Mouse (Mus musculus) forebrain, embryonic 10.5 days (tissue): ENCODE data around the gene Nyap2. TPM values are rescaled to one million over a fixed set of nuclear protein-coding genes. Genes with fewer than 3 reads are reported as not detected.

Experiments
- DNase-seq: peaks from one replicate; pipeline ENCODE4 v3.0.0-alpha.2; 2017; ENCODE audit warnings: low spot score; ENCODE audit errors: extremely low spot score
- H3K27ac ChIP-seq: fragments of 300-500 bp; sonication (generic); 2 replicates; pipeline ENCODE4 v1.5.1; 2016; ENCODE audit warnings: mild to moderate bottlenecking
- H3K27me3 ChIP-seq: fragments of 300-500 bp; sonication (generic); 2 replicates; pipeline ENCODE4 v1.6.1; 2016; ENCODE audit warnings: mild to moderate bottlenecking; ENCODE audit not compliant: poor library complexity, severe bottlenecking
- H3K36me3 ChIP-seq: fragments of 300-500 bp; sonication (generic); replicated peaks from 2 replicates; pipeline ENCODE4 v1.6.1; 2016; ENCODE audit warnings: mild to moderate bottlenecking, moderate library complexity
- H3K4me1 ChIP-seq: fragments of 300-500 bp; sonication (generic); 2 replicates; pipeline ENCODE4 v1.6.1; 2016
- H3K4me3 ChIP-seq: fragments of 300-500 bp; sonication (generic); 2 replicates; pipeline ENCODE4 v1.5.1; 2016; ENCODE audit warnings: mild to moderate bottlenecking, moderate library complexity
- H3K9me3 ChIP-seq: fragments of 300-500 bp; sonication (generic); 2 replicates; pipeline ENCODE4 v1.6.1; 2016; ENCODE audit warnings: mild to moderate bottlenecking, moderate library complexity
- WGBS: fragments of 180-500 bp; shearing (Covaris S2); methylation state at CpG from one replicate; pipeline ENCODE4 v1.1.7; 2016; 5-methylcytosine and 5-hydroxymethylcytosine counted together
- polyA plus RNA-seq: library from polyadenylated mRNA; unstranded; fragments of >200 nt; fragmentation: Nextera tagmentation; extraction: Ambion mirVana; gene quantifications from 2 replicates; pipeline ENCODE4 v1.2.1, GENCODE M21; 2016

The Nyap2 gene
- polyA plus RNA-seq, 1 experiment from 2014 or later, result 0.14 TPM

DNA sequence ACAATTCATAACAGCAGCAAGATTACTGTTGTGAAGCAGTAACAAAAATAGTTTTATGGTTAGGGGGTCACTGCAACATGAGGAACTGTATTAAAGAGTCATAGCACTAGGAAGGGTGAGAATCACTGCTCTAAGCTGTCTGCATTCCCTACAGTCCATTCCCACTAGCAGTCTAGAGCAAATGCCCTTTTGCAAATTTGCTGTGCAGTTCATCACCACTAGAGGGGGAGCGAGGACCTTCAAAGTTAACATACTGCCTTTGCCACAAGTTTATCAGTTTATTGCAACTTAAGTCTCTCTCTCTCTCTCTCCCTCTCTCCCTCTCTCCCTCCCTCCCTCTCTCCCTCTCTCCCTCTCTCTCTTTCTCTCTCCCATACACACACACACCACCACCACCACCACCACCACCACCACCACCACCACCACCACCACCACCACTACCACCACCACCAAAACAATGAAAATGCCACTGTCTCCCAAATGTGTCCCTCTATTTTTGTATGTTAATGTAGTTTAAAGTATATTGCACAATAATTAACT, 233.4 kb downstream of the Nyap2 start:
- H3K9me3 ChIP-seq, result no peaks in the 10 kb centered on the region
- H3K4me1 ChIP-seq, result no peaks in the 10 kb centered on the region

DNA sequence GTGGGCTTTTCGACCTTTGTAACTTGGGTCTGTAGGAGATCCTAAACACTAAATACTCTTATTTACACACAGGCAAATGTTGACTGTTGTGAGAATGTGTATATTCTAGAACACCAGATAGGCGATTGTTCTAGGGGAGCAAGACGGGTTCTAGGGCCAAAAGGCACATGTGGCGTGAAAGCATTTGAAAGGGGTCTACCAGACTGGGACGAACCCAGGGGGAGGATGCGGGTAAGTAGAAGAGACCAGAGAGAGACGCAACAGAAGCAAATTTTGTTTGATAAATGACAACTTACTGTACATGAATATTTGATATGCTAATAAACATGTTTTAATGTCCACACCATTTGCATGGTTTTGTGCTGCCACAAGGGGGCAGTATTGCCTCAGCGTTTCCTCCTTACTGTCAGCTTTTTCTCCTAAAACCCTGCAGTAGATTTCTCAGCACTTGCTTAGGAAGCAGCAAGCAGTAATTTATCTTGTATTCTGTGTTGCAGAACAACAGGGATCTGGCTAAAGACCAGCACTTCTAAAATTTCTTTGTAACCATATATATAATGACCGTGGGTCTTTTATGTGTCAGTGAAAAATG, 239.7 kb downstream of the Nyap2 start:
- WGBS, result 60% methylated on average over 9 of the region's 9 CpGs
- peak; percentile 73 for DNase-seq
- Histone ChIP-seq H3K36me3 (no peaks in the 10 kb centered on the region), H3K27ac (peak overlapping the region; percentile 68; the same call in 1 of the 2 replicates), H3K4me1 (peaks cover 7% of the 10 kb centered on the region; the same call in 1 of the 2 replicates), H3K27me3 (no peaks in the 10 kb centered on the region), H3K9me3 (no peaks in the 10 kb centered on the region), H3K4me3 (no peak overlapping the region)

More for the DNA sequence above, 233.4 kb downstream of the Nyap2 start:
- WGBS, result 0% methylated on average over 1 of the region's 1 CpGs
- H3K27ac ChIP-seq, result no peak overlapping the region
- no peaks in the 10 kb centered on the region for H3K36me3 ChIP-seq
- peak; percentile 54 for DNase-seq
- no peaks in the 10 kb centered on the region for H3K27me3 ChIP-seq
- H3K4me3 ChIP-seq, result no peak overlapping the region

DNA sequence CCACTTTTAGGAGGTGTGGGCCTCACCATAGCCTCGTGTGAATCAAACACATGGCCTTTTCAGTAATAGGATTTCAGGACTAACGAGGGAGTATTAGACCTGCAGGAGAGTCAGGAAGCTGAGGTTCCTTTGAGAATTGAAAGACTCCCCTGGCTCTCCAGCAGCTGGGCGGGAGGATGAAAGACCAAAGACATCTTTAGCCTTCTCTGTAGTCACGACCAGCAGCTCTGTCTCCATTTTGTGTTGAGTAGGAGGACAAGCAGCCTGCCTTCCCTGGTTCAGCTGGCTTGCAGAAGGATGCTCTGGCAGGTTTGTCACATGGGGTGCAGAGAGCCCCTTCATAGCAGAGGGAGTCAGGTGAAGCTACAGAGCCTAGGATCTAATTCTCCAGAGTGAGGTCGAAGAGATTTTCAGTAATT, 240.3 kb downstream of the Nyap2 start:
- Histone ChIP-seq H3K4me3 (no peak overlapping the region), H3K4me1 (peaks cover 7% of the 10 kb centered on the region; the same call in 1 of the 2 replicates), H3K27ac (peak overlapping the region; percentile 68; the same call in 1 of the 2 replicates), H3K9me3 (no peaks in the 10 kb centered on the region), H3K36me3 (no peaks in the 10 kb centered on the region), H3K27me3 (no peaks in the 10 kb centered on the region)
- 49% methylated on average over 5 of the region's 5 CpGs for WGBS
- no peak for DNase-seq

DNA sequence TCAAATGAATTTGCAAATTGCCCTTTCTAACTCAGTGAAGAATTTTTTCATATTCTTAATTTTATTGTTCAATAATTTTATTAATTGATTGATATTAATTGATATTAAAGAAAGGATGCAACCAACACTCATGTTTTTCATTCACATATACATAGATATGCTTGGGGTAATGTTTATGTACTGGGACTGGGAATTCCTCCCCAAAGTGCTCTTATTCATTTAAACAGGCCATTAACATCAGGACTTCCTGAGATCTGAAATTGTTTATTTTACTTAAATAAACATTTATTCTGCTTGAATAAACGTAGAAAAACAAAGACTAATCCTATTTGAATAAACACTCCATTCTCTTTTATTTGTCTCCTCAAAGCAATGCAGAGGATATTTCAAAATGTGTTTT, 311.0 kb downstream of the Nyap2 start:
- 58% methylated on average over 1 of the region's 1 CpGs for WGBS

More for the DNA sequence above, 311.0 kb downstream of the Nyap2 start:
- Histone ChIP-seq H3K36me3 (no peaks in the 10 kb centered on the region), H3K4me1 (no peaks in the 10 kb centered on the region), H3K9me3 (no peaks in the 10 kb centered on the region), H3K27me3 (no peaks in the 10 kb centered on the region), H3K27ac (no peak overlapping the region), H3K4me3 (no peak overlapping the region)
- no peak for DNase-seq
